Mouse (Mus musculus) sigmoid colon, adult 10 weeks (tissue): Measurements from ENCODE around the gene Zfp964. TPM values are rescaled to one million over a fixed set of nuclear protein-coding genes. Genes with fewer than 3 reads are reported as not detected.

Experiments
- polyA plus RNA-seq: library from polyadenylated mRNA; stranded (reverse); fragments of 350-450 nt; fragmentation: Illumina TruSeq; extraction: RNeasy Lipid Tissue Mini Kit (QIAGEN cat#74804); gene quantifications from one replicate; pipeline ENCODE4 v1.2.3, GENCODE M21; 2014; ENCODE audit warnings: low read depth, low replicate concordance

The Zfp964 gene
- polyA plus RNA-seq = 7.0 TPM

DNA sequence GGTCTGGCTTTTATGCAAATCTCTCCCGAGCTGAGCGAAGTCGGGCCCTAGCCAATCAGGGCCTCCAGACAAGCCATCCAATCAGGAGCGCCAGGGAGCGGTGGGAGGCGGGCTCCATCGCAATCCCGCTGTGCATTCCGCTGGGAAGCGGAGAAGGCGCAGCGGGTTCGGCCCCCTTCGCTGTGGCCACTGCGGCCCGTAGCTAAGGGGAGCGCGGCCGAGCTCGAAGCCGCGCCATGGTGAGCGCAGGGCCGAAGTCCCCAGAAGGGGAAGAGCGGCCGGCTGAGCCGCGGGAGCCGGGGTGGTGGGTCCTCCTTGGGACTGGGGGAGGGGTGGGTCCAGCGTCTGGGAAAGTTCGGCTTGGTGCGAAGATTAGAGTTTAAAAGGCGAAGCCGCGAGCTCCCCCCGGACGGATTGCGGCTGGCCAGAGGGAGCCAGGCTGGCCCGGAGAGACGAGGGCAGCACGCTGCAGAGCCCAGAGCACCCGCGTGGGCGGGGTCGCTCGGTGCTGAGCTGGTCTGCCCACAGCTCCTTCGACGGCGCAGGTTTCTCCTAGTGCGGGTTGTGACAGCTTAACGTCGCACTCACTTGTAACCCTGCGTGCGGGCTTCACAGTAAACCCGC is at the start of gene Zfp964:
TSS of gene Zfp964 (plus strand) at position 122 of the 624 bp plus-strand sequence.

GRCm38 (mm10) chr8:69625095-69625789 is 29.0 kb upstream of the Zfp964 start, which contains the start of gene Zfp868:
Zfp868 (minus strand) TSS chr8:69625548.

GRCm38 (mm10) chr8:69710624-69711023 is 56.3 kb downstream of the Zfp964 start, which contains the start of gene Zfp869:
Zfp869 (minus strand) TSS chr8:69710724.

Other genes with a start within 250 kb of the Zfp964 start
- gene Gm9495, start 200.9 kb upstream of the Zfp964 start, polyA plus RNA-seq = not detected
- gene Gm7697, start 131.5 kb upstream of the Zfp964 start, polyA plus RNA-seq = not detected
- 63.3 TPM for gene Zfp868, start 28.9 kb upstream of the Zfp964 start, polyA plus RNA-seq
- 62.8 TPM for gene Zfp869, start 56.2 kb downstream of the Zfp964 start, polyA plus RNA-seq
- gene Zfp963, start 95.5 kb downstream of the Zfp964 start, polyA plus RNA-seq = 17.5 TPM
- 0.85 TPM for gene Gm20422, start 120.4 kb downstream of the Zfp964 start, polyA plus RNA-seq
- gene Atp13a1, start 136.7 kb downstream of the Zfp964 start, polyA plus RNA-seq = 1.5 TPM
- gene Zfp866, start 136.7 kb downstream of the Zfp964 start, polyA plus RNA-seq = 43.9 TPM
- gene Gmip, start 154.2 kb downstream of the Zfp964 start, polyA plus RNA-seq = 9.4 TPM
- gene Lpar2, start 167.9 kb downstream of the Zfp964 start, polyA plus RNA-seq = 0.69 TPM
- 0.73 TPM for gene Pbx4, start 178.0 kb downstream of the Zfp964 start, polyA plus RNA-seq
- gene Cilp2, start 233.2 kb downstream of the Zfp964 start, polyA plus RNA-seq = not detected
- not detected for gene Tssk6, start 247.7 kb downstream of the Zfp964 start, polyA plus RNA-seq
- not detected for gene Ndufa13, start 248.1 kb downstream of the Zfp964 start, polyA plus RNA-seq
- not detected for gene Yjefn3, start 248.2 kb downstream of the Zfp964 start, polyA plus RNA-seq